9 mouse cellular contexts compared by ENCODE assay signal in the genomic region with DNA sequence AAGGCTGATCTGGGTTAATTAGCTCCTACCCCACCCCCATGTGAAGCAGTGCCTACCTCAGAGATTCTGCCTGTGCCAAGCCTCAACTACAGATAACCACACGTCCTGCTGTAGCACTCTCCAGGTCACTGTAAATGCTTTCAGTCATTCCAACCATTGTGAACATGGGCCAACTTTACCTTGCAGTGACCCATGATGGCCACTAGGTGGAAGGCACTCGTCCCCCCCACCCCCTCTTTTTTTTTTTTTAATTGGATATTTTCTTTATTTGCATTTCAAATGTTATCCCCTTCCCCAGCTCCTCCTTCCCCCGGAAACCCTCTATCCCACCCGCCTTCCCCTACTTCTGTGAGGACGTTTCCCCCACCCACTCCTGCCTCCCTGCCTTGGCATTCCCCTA. TPM values are rescaled to one million over a fixed set of nuclear protein-coding genes. Genes with fewer than 3 reads are reported as not detected.
DNase-seq lines count a peak whose midpoint lies in the region; ATAC-seq and TF ChIP-seq lines count a peak whose summit lies in the region.
"Had no signal": no experiment of that assay in that cellular context is flagged by ENCODE, and none has a peak within 500 bp of the region (broad histone marks: within the 10 kb centered on the region; RNA-seq: fewer than 3 reads in every experiment).

No protein-coding gene starts in this region.

- no peaks in the 10 kb centered on the region for H3K79me2 ChIP-seq in myocyte (ENCODE audit: control insufficient read depth, insufficient read depth)

- peak; percentile 79 for TF ChIP-seq CTCF in midbrain, postnatal 0 days (IDR thresholded peaks at IDR 0.05)

- DNase-seq in cerebellum, postnatal 14 days: peak; percentile 35 to 48
- no peak for DNase-seq in cerebellum, adult 11-12 months
- peak; percentile 27 for DNase-seq in midbrain, postnatal 0 days (ENCODE audit: low spot score)
- no peak for DNase-seq in midbrain, embryonic 10.5 days (ENCODE audit: low spot score)
- no peak for DNase-seq in gastrocnemius, postnatal 4 days (ENCODE audit: low spot score in 2 of 2)
- DNase-seq in urinary bladder, postnatal 4 days (ENCODE audit: low spot score in 2 of 2): no peak

- whole genome bisulfite sequencing in midbrain, postnatal 0 days: 7% methylated on average over 5 of the region's 5 CpGs
- 16% methylated on average over 5 of the region's 5 CpGs for WGBS in midbrain, embryonic 10.5 days

- ATAC-seq in midbrain, postnatal 0 days (ENCODE audit: low FRiP score): no peak
- ATAC-seq in erythroblast, adult 5-6 weeks (replicated peaks; ENCODE audit: low FRiP score, poor library complexity, severe bottlenecking): peak; percentile 76; the same call in 1 of the 2 replicates

- no peaks in the 10 kb centered on the region for H3K4me1 ChIP-seq in midbrain, postnatal 0 days (ENCODE audit: insufficient read depth, low read length)
- H3K4me1 ChIP-seq in midbrain, embryonic 10.5 days: peaks cover 8% of the 10 kb centered on the region

- no peak overlapping the region for H3K4me3 ChIP-seq in midbrain, postnatal 0 days (ENCODE audit: low read depth, low read length)
- H3K4me3 ChIP-seq in midbrain, embryonic 10.5 days: no peak overlapping the region
- no peak overlapping the region for H3K4me3 ChIP-seq in myocyte

- no peak overlapping the region for H3K27ac ChIP-seq in midbrain, postnatal 0 days (ENCODE audit: low read depth, low read length)
- H3K27ac ChIP-seq in midbrain, embryonic 10.5 days (replicated peaks): no peak overlapping the region
- H3K27ac ChIP-seq: macrophage had no signal

- no peak overlapping the region for H3K9ac ChIP-seq in midbrain, postnatal 0 days (replicated peaks; ENCODE audit: low read length, poor library complexity, severe bottlenecking)

- no peak for TF ChIP-seq POLR2A in myocyte (IDR thresholded peaks at IDR 0.05; ENCODE audit: insufficient read length, low read depth)

- H3K9me3 ChIP-seq in midbrain, postnatal 0 days (ENCODE audit: low read length): no peaks in the 10 kb centered on the region
- H3K9me3 ChIP-seq in midbrain, embryonic 10.5 days (replicated peaks): no peaks in the 10 kb centered on the region

- H3K4me2 ChIP-seq in midbrain, postnatal 0 days (ENCODE audit: low read depth, low read length, poor library complexity, severe bottlenecking): no peak overlapping the region
- H3K4me2 ChIP-seq in myocyte (ENCODE audit: low read depth): no peak overlapping the region

- H3K36me3 ChIP-seq in midbrain, postnatal 0 days (ENCODE audit: insufficient read depth, low read length): peaks cover 30% of the 10 kb centered on the region
- peaks cover 38% of the 10 kb centered on the region for H3K36me3 ChIP-seq in midbrain, embryonic 10.5 days
- peaks cover 16% of the 10 kb centered on the region for H3K36me3 ChIP-seq in myocyte (ENCODE audit: control insufficient read depth, insufficient read depth)

- no peak overlapping the region for H3ac ChIP-seq in myocyte (ENCODE audit: control insufficient read depth, insufficient read length)

- H3K27me3 ChIP-seq in midbrain, postnatal 0 days (ENCODE audit: insufficient read depth, low read length): no peaks in the 10 kb centered on the region
- no peaks in the 10 kb centered on the region for H3K27me3 ChIP-seq in midbrain, embryonic 10.5 days (ENCODE audit: low read depth, poor library complexity, severe bottlenecking)
- H3K27me3 ChIP-seq in myocyte (ENCODE audit: control insufficient read depth, insufficient read depth, insufficient read length): no peaks in the 10 kb centered on the region

TF ChIP-seq in myocyte, 11 proteins besides CTCF, POLR2A, EP300 and RAD21:
- TF ChIP-seq TCF12 (IDR thresholded peaks at IDR 0.05; ENCODE audit: insufficient read depth, poor library complexity, severe bottlenecking) (no peak), REST (IDR thresholded peaks at IDR 0.05; ENCODE audit: insufficient read depth, insufficient read length) (no peak), CEBPB (IDR thresholded peaks at IDR 0.05; ENCODE audit: insufficient read depth, poor library complexity, severe bottlenecking) (no peak), POLR2AphosphoS2 (IDR thresholded peaks at IDR 0.05; ENCODE audit: insufficient read length, low read depth) (peak; percentile 65), TCF3 (IDR thresholded peaks at IDR 0.05; ENCODE audit: insufficient read length, low read depth) (no peak), SRF (IDR thresholded peaks at IDR 0.05; ENCODE audit: control insufficient read depth, insufficient read length, low read depth) (no peak), MYOG (IDR thresholded peaks at IDR 0.05; ENCODE audit: control insufficient read depth in 1 of 3, insufficient read depth in 1 of 3, insufficient read length in 2 of 3, low read depth in 2 of 3) (no peak), E2F4 (IDR thresholded peaks at IDR 0.05; ENCODE audit: insufficient read depth) (no peak)

RNA-seq across cellular contexts. Expression of gene Gm17617, which starts 2.0 kb away (rescaled TPM):
- not detected in 2 replicates for total RNA-seq in midbrain, postnatal 0 days (2014; rRNA removed)
- polyA plus RNA-seq in midbrain, postnatal 0 days (2015; fragmentation: Nextera tagmentation; extraction: Ambion mirVana): not detected in 2 replicates
- polyA plus RNA-seq in midbrain, embryonic 10.5 days (2016; fragmentation: Nextera tagmentation; extraction: Ambion mirVana): not detected in 2 replicates
- not detected in 2 replicates for total RNA-seq in erythroblast, adult 5-6 weeks (2015; ENCODE audit: low replicate concordance)
- total RNA-seq in erythroblast, adult 5-6 weeks (2017; ENCODE audit: low replicate concordance): not detected in 2 replicates
- not detected for polyA plus RNA-seq in myocyte (2012; fragmentation: generic; extraction: Trizol)
- not detected for total RNA-seq in gastrocnemius, postnatal 4 days (2021)
- polyA plus RNA-seq: macrophage had no signal

RNA-seq across cellular contexts. Expression of gene Fgfr4, which starts 17.1 kb away (rescaled TPM):
- total RNA-seq in midbrain, postnatal 0 days (2014; rRNA removed): 0.44 and 0.61 TPM in 2 replicates
- polyA plus RNA-seq in midbrain, postnatal 0 days (2015; fragmentation: Nextera tagmentation; extraction: Ambion mirVana): 0.52 and 0.63 TPM in 2 replicates
- 0.25 and 0.35 TPM in 2 replicates for polyA plus RNA-seq in midbrain, embryonic 10.5 days (2016; fragmentation: Nextera tagmentation; extraction: Ambion mirVana)
- not detected in 2 replicates for total RNA-seq in erythroblast, adult 5-6 weeks (2015; ENCODE audit: low replicate concordance)
- total RNA-seq in erythroblast, adult 5-6 weeks (2017; ENCODE audit: low replicate concordance): not detected in 2 replicates
- 6.6 TPM for polyA plus RNA-seq in myocyte (2012; fragmentation: generic; extraction: Trizol)
- total RNA-seq in gastrocnemius, postnatal 4 days (2021): 10 to 100 TPM; 46.1 to 46.6 TPM
- polyA plus RNA-seq: macrophage had no signal

RNA-seq across cellular contexts. Expression of gene Zfp346, which starts 30.3 kb away (rescaled TPM):
- total RNA-seq in midbrain, postnatal 0 days (2014; rRNA removed): 32.8 and 36.8 TPM in 2 replicates
- polyA plus RNA-seq in midbrain, postnatal 0 days (2015; fragmentation: Nextera tagmentation; extraction: Ambion mirVana): 24.2 and 24.8 TPM in 2 replicates
- polyA plus RNA-seq in midbrain, embryonic 10.5 days (2016; fragmentation: Nextera tagmentation; extraction: Ambion mirVana): 21.8 and 22.9 TPM in 2 replicates
- 14.8 and 24.8 TPM in 2 replicates for total RNA-seq in erythroblast, adult 5-6 weeks (2015; ENCODE audit: low replicate concordance)
- total RNA-seq in erythroblast, adult 5-6 weeks (2017; ENCODE audit: low replicate concordance): 17.3 and 25.2 TPM in 2 replicates
- polyA plus RNA-seq in myocyte (2012; fragmentation: generic; extraction: Trizol): 64.0 TPM
- total RNA-seq in gastrocnemius, postnatal 4 days (2021): 10 to 100 TPM; 22.2 to 24.2 TPM

RNA-seq across cellular contexts. Expression of gene Uimc1, which starts 35.3 kb away (rescaled TPM):
- total RNA-seq in midbrain, postnatal 0 days (2014; rRNA removed): 10.5 and 10.7 TPM in 2 replicates
- 12.8 and 13.3 TPM in 2 replicates for polyA plus RNA-seq in midbrain, postnatal 0 days (2015; fragmentation: Nextera tagmentation; extraction: Ambion mirVana)
- 23.2 and 24.1 TPM in 2 replicates for polyA plus RNA-seq in midbrain, embryonic 10.5 days (2016; fragmentation: Nextera tagmentation; extraction: Ambion mirVana)
- total RNA-seq in erythroblast, adult 5-6 weeks (2015; ENCODE audit: low replicate concordance): 16.5 and 36.5 TPM in 2 replicates
- 25.1 and 30.4 TPM in 2 replicates for total RNA-seq in erythroblast, adult 5-6 weeks (2017; ENCODE audit: low replicate concordance)
- polyA plus RNA-seq in myocyte (2012; fragmentation: generic; extraction: Trizol): 12.3 TPM
- 10 to 100 TPM; 24.9 to 28.5 TPM for total RNA-seq in gastrocnemius, postnatal 4 days (2021)

Comparison
In these comparisons a context has a peak if more than half of its experiments do, and no peak if none do; other contexts are left out.
1. DNase-seq: peak in cerebellum, postnatal 14 days (2 of 2) and midbrain, postnatal 0 days (single experiment); none in cerebellum, adult 11-12 months (single experiment), midbrain, embryonic 10.5 days (single experiment), gastrocnemius, postnatal 4 days (0 of 2) and urinary bladder, postnatal 4 days (0 of 2).
2. RNA of gene Fgfr4, which starts 17.1 kb away (total RNA-seq): 46.1 to 46.6 TPM in gastrocnemius, postnatal 4 days; 0.44 to 0.61 TPM in midbrain, postnatal 0 days and not detected in erythroblast, adult 5-6 weeks; every median in the first group is over 10 times any median in the second.